Mouse (Mus musculus): ENCODE data around the gene Myl7. TPM values are rescaled to one million over a fixed set of nuclear protein-coding genes. Genes with fewer than 3 reads are reported as not detected.

Myl7 gene
- polyA plus RNA-seq, 1 experiment, result 0.43 TPM

- H3K4me3 ChIP-seq (ENCODE audit: control insufficient read depth, low read depth, low read length), result no peak overlapping the region
- H3K4me1 ChIP-seq (ENCODE audit: control insufficient read depth, insufficient read depth, low read length), result peaks cover 3% of the 10 kb centered on the region
- no peaks in the 10 kb centered on the region for H3K27me3 ChIP-seq (ENCODE audit: control insufficient read depth, insufficient read depth, low read length)
- TF ChIP-seq CTCF (IDR thresholded peaks at IDR 0.05; ENCODE audit: control insufficient read depth, insufficient read depth, insufficient replicate concordance, low read depth, low read length) (no peak), POLR2A (IDR thresholded peaks at IDR 0.05; ENCODE audit: control insufficient read depth, low read depth, low read length) (no peak)
- no peak overlapping the region for H3K27ac ChIP-seq (ENCODE audit: control insufficient read depth, insufficient read depth, low read depth, low read length)
- no peaks in the 10 kb centered on the region for H3K36me3 ChIP-seq (ENCODE audit: control insufficient read depth, insufficient read depth, low read length)
Measured at GRCm38 (mm10) chr11:5856479-5857130, 42.0 kb downstream of the Myl7 start.

- Histone ChIP-seq H3K36me3 (ENCODE audit: control insufficient read depth, insufficient read depth, low read length) (no peaks in the 10 kb centered on the region), H3K4me1 (ENCODE audit: control insufficient read depth, insufficient read depth, low read length) (no peaks in the 10 kb centered on the region; the same call in none of the 2 replicates), H3K27me3 (ENCODE audit: control insufficient read depth, insufficient read depth, low read length) (no peaks in the 10 kb centered on the region), H3K27ac (ENCODE audit: control insufficient read depth, insufficient read depth, low read depth, low read length) (no peak overlapping the region), H3K4me3 (ENCODE audit: control insufficient read depth, low read depth, low read length) (no peak overlapping the region)
- TF ChIP-seq CTCF (IDR thresholded peaks at IDR 0.05; ENCODE audit: control insufficient read depth, insufficient read depth, insufficient replicate concordance, low read depth, low read length), result no peak
- no peak for TF ChIP-seq POLR2A (IDR thresholded peaks at IDR 0.05; ENCODE audit: control insufficient read depth, low read depth, low read length)
Measured at GRCm38 (mm10) chr11:5855902-5856301, 42.7 kb downstream of the Myl7 start.

- Histone ChIP-seq H3K27ac (ENCODE audit: control insufficient read depth, insufficient read depth, low read depth, low read length) (no peak overlapping the region), H3K36me3 (ENCODE audit: control insufficient read depth, insufficient read depth, low read length) (no peaks in the 10 kb centered on the region), H3K4me3 (ENCODE audit: control insufficient read depth, low read depth, low read length) (no peak overlapping the region), H3K4me1 (ENCODE audit: control insufficient read depth, insufficient read depth, low read length) (no peaks in the 10 kb centered on the region; the same call in none of the 2 replicates), H3K27me3 (ENCODE audit: control insufficient read depth, insufficient read depth, low read length) (no peaks in the 10 kb centered on the region)
- TF ChIP-seq POLR2A (IDR thresholded peaks at IDR 0.05; ENCODE audit: control insufficient read depth, low read depth, low read length), result no peak
- no peak for TF ChIP-seq CTCF (IDR thresholded peaks at IDR 0.05; ENCODE audit: control insufficient read depth, insufficient read depth, insufficient replicate concordance, low read depth, low read length)
Measured at GRCm38 (mm10) chr11:5855481-5855880, 43.1 kb downstream of the Myl7 start.

GRCm38 (mm10) chr11:5852314-5852713 lies 46.3 kb downstream of the Myl7 start:
- H3K4me1 ChIP-seq (ENCODE audit: control insufficient read depth, insufficient read depth, low read length), result no peaks in the 10 kb centered on the region; the same call in none of the 2 replicates
- no peak overlapping the region for H3K4me3 ChIP-seq (ENCODE audit: control insufficient read depth, low read depth, low read length)
- no peaks in the 10 kb centered on the region for H3K27me3 ChIP-seq (ENCODE audit: control insufficient read depth, insufficient read depth, low read length)
- no peak for TF ChIP-seq CTCF (IDR thresholded peaks at IDR 0.05; ENCODE audit: control insufficient read depth, insufficient read depth, insufficient replicate concordance, low read depth, low read length)
- TF ChIP-seq POLR2A (IDR thresholded peaks at IDR 0.05; ENCODE audit: control insufficient read depth, low read depth, low read length), result no peak
- no peaks in the 10 kb centered on the region for H3K36me3 ChIP-seq (ENCODE audit: control insufficient read depth, insufficient read depth, low read length)
- H3K27ac ChIP-seq (ENCODE audit: control insufficient read depth, insufficient read depth, low read depth, low read length), result no peak overlapping the region

GRCm38 (mm10) chr11:5851021-5851736 lies 47.4 kb downstream of the Myl7 start:
- Histone ChIP-seq H3K27ac (ENCODE audit: control insufficient read depth, insufficient read depth, low read depth, low read length) (no peak overlapping the region), H3K4me3 (ENCODE audit: control insufficient read depth, low read depth, low read length) (no peak overlapping the region), H3K36me3 (ENCODE audit: control insufficient read depth, insufficient read depth, low read length) (no peaks in the 10 kb centered on the region), H3K27me3 (ENCODE audit: control insufficient read depth, insufficient read depth, low read length) (no peaks in the 10 kb centered on the region), H3K4me1 (ENCODE audit: control insufficient read depth, insufficient read depth, low read length) (no peaks in the 10 kb centered on the region; the same call in none of the 2 replicates)
- TF ChIP-seq POLR2A (IDR thresholded peaks at IDR 0.05; ENCODE audit: control insufficient read depth, low read depth, low read length), result no peak
- no peak for TF ChIP-seq CTCF (IDR thresholded peaks at IDR 0.05; ENCODE audit: control insufficient read depth, insufficient read depth, insufficient replicate concordance, low read depth, low read length)

- H3K4me1 ChIP-seq (ENCODE audit: control insufficient read depth, insufficient read depth, low read length), result no peaks in the 10 kb centered on the region; the same call in none of the 2 replicates
- H3K4me3 ChIP-seq (ENCODE audit: control insufficient read depth, low read depth, low read length), result no peak overlapping the region
- no peaks in the 10 kb centered on the region for H3K36me3 ChIP-seq (ENCODE audit: control insufficient read depth, insufficient read depth, low read length)
- H3K27me3 ChIP-seq (ENCODE audit: control insufficient read depth, insufficient read depth, low read length), result no peaks in the 10 kb centered on the region
- H3K27ac ChIP-seq (ENCODE audit: control insufficient read depth, insufficient read depth, low read depth, low read length), result no peak overlapping the region
- TF ChIP-seq CTCF (IDR thresholded peaks at IDR 0.05; ENCODE audit: control insufficient read depth, insufficient read depth, insufficient replicate concordance, low read depth, low read length) (no peak), POLR2A (IDR thresholded peaks at IDR 0.05; ENCODE audit: control insufficient read depth, low read depth, low read length) (no peak)
Measured at GRCm38 (mm10) chr11:5850452-5850851, 48.1 kb downstream of the Myl7 start.

GRCm38 (mm10) chr11:5849316-5849715 lies 49.3 kb downstream of the Myl7 start:
- Histone ChIP-seq H3K4me3 (ENCODE audit: control insufficient read depth, low read depth, low read length) (no peak overlapping the region), H3K4me1 (ENCODE audit: control insufficient read depth, insufficient read depth, low read length) (no peaks in the 10 kb centered on the region; the same call in none of the 2 replicates), H3K27me3 (ENCODE audit: control insufficient read depth, insufficient read depth, low read length) (no peaks in the 10 kb centered on the region), H3K27ac (ENCODE audit: control insufficient read depth, insufficient read depth, low read depth, low read length) (no peak overlapping the region), H3K36me3 (ENCODE audit: control insufficient read depth, insufficient read depth, low read length) (no peaks in the 10 kb centered on the region)
- TF ChIP-seq POLR2A (IDR thresholded peaks at IDR 0.05; ENCODE audit: control insufficient read depth, low read depth, low read length), result no peak
- TF ChIP-seq CTCF (IDR thresholded peaks at IDR 0.05; ENCODE audit: control insufficient read depth, insufficient read depth, insufficient replicate concordance, low read depth, low read length), result no peak

Measured in testis, adult 2 months (tissue).